Mouse (Mus musculus): Measurements from ENCODE around the gene Ptprg. TPM values are rescaled to one million over a fixed set of nuclear protein-coding genes. Genes with fewer than 3 reads are reported as not detected.

The Ptprg gene
- total and polyA plus RNA-seq, 3 experiments = not detected

DNA sequence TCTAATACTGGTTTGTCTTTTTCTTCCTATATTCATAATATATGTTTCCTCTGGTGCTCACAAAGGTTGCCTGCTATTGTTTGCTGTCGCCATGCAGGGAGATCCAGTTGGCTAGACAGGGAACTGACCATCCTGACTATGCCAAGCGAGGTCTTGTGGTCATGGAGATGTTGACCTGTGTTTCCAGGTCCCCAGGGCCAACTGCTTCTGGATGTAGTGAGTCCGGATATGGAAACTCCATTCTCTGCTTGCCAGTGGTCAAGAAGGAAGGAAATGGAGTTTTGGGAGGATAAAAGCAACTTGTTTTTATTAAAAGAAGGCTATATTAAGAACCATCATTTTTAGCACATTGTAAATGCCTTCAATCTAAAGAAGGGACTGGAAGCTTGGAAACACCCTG is 327.8 kb downstream of the Ptprg start:
- Histone ChIP-seq H3K79me2 (ENCODE audit: control insufficient read depth, insufficient read depth, low read length, poor library complexity) (no peaks in the 10 kb centered on the region), H3K9ac (ENCODE audit: control insufficient read depth, low read depth, low read length, poor library complexity, severe bottlenecking) (no peak overlapping the region), H3K27me3 (ENCODE audit: control insufficient read depth in 1 of 2, insufficient read depth in 2 of 2, low read length in 2 of 2) (no peaks in the 10 kb centered on the region), H3K27ac (ENCODE audit: control insufficient read depth, low read depth, low read length) (no peak overlapping the region), H3K36me3 (ENCODE audit: control insufficient read depth in 1 of 2, insufficient read depth in 2 of 2, low read length in 2 of 2) (no peaks in the 10 kb centered on the region), H3K9me3 (replicated peaks; ENCODE audit: insufficient read depth, low read length) (no peaks in the 10 kb centered on the region), H3K4me3 (ENCODE audit: control insufficient read depth in 1 of 2, insufficient read depth in 1 of 2, low read depth in 2 of 2, low read length in 2 of 2) (no peak overlapping the region), H3K4me1 (ENCODE audit: control insufficient read depth in 1 of 2, insufficient read depth in 2 of 2, low read length in 2 of 2) (no peaks in the 10 kb centered on the region)
- no peak for DNase-seq (ENCODE audit: low read depth, low spot score)
- no peak for TF ChIP-seq GATA1 (IDR thresholded peaks at IDR 0.05; ENCODE audit: low read depth, low read length)
- no peak for TF ChIP-seq ZNF384 (IDR thresholded peaks at IDR 0.05; ENCODE audit: low read depth, low read length)
- no peak for TF ChIP-seq POLR2A (IDR thresholded peaks at IDR 0.05; ENCODE audit: control insufficient read depth in 1 of 2, insufficient read depth in 1 of 2, low read depth in 1 of 2, low read length in 2 of 2, poor library complexity in 1 of 2)
- TF ChIP-seq MXI1 (IDR thresholded peaks at IDR 0.05; ENCODE audit: low read depth, low read length) = no peak
- TF ChIP-seq EP300 (IDR thresholded peaks at IDR 0.05; ENCODE audit: low read depth in 1 of 2, low read length in 2 of 2) = no peak

DNA sequence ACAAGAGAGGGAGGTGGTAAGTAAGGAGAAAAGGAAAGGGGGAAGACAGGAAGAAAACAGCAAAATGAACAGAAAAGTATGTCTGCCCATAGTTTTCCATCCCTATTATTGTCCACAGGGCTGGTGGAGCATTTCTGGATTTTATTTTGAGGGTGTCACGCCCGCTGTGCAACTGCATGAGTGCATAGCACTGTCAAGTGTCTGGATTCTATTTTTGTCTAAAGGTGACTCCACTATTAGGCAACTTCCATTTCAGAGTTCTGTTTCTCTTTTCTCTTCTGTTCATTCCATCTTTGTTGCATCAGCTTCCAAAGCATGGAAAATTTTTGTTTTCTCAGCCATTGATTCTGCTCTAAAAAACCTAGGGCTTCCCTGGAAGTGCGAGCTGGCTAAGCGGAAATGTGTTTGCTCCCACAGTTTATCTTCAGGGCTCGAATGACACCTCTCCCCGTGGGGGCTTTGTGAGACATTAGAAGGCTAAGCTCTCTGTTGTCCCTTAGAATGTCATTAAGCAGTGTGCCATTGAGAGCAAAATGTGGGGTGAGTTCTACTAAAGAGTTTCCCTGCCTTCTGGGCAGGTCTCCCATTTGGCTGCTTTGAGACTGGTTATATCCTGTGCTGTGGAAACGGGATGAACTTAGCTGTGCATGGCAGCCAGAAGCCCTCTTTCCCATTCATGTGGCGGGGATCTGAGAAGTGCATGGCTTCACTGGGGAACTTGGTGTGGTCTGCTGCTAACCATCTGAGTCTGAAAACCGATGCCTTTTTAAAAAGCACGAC is 330.0 kb downstream of the Ptprg start:
- TF ChIP-seq USF2 (IDR thresholded peaks at IDR 0.05; ENCODE audit: borderline replicate concordance in 1 of 2, insufficient read depth in 1 of 2, low read depth in 1 of 2, low read length in 2 of 2) = no peak
- TF ChIP-seq NRF1 (IDR thresholded peaks at IDR 0.05; ENCODE audit: insufficient read depth, low read depth, low read length, poor library complexity, severe bottlenecking) = no peak
- TF ChIP-seq KAT2A (conservative IDR thresholded peaks at IDR 0.05; ENCODE audit: low read depth, low read length) = no peak
- TF ChIP-seq MYC (IDR thresholded peaks at IDR 0.05; ENCODE audit: low read depth, low read length) = no peak
- no peak for TF ChIP-seq USF1 (IDR thresholded peaks at IDR 0.05; ENCODE audit: low read depth, low read length)
- Histone ChIP-seq H3K36me3 (ENCODE audit: control insufficient read depth in 1 of 2, insufficient read depth in 2 of 2, low read length in 2 of 2) (no peaks in the 10 kb centered on the region), H3K27me3 (ENCODE audit: control insufficient read depth in 1 of 2, insufficient read depth in 2 of 2, low read length in 2 of 2) (no peaks in the 10 kb centered on the region)

DNA sequence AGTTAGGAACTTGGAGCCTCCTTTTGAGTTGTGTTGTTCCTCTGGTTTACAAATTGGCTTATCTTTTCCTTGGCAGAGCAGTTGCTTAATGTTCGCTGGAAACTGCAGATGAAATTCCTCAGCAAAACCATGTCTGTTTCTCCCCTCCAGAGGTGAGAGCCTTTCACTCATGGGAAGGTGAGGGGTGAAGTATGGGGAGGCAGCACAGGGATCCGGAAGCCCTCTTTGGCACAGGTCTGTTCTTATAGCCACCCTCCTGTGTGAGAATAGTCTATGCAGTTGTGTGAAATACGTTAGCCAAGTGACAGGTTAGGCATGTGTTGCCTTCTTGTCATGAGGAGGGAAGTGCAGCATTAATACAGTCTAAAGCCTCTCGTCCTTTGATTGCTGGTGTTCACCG is 330.7 kb downstream of the Ptprg start:
- Histone ChIP-seq H3K36me3 (ENCODE audit: control insufficient read depth in 1 of 2, insufficient read depth in 2 of 2, low read length in 2 of 2) (no peaks in the 10 kb centered on the region), H3K9ac (ENCODE audit: control insufficient read depth, low read depth, low read length, poor library complexity, severe bottlenecking) (no peak overlapping the region), H3K27me3 (ENCODE audit: control insufficient read depth in 1 of 2, insufficient read depth in 2 of 2, low read length in 2 of 2) (no peaks in the 10 kb centered on the region), H3K9me3 (replicated peaks; ENCODE audit: insufficient read depth, low read length) (no peaks in the 10 kb centered on the region), H3K4me3 (ENCODE audit: control insufficient read depth in 1 of 2, insufficient read depth in 1 of 2, low read depth in 2 of 2, low read length in 2 of 2) (no peak overlapping the region), H3K27ac (ENCODE audit: control insufficient read depth, low read depth, low read length) (no peak overlapping the region), H3K79me2 (ENCODE audit: control insufficient read depth, insufficient read depth, low read length, poor library complexity) (no peaks in the 10 kb centered on the region), H3K4me1 (ENCODE audit: control insufficient read depth in 1 of 2, insufficient read depth in 2 of 2, low read length in 2 of 2) (no peaks in the 10 kb centered on the region)
- no peak for DNase-seq (ENCODE audit: low read depth, low spot score)
- TF ChIP-seq SMC3 (IDR thresholded peaks at IDR 0.05; ENCODE audit: low read depth, low read length) (no peak), CHD2 (IDR thresholded peaks at IDR 0.05; ENCODE audit: low read length) (no peak)

More for the DNA sequence above, 330.0 kb downstream of the Ptprg start:
- no peak overlapping the region for H3K9ac ChIP-seq (ENCODE audit: control insufficient read depth, low read depth, low read length, poor library complexity, severe bottlenecking)
- H3K79me2 ChIP-seq (ENCODE audit: control insufficient read depth, insufficient read depth, low read length, poor library complexity) = no peaks in the 10 kb centered on the region
- H3K4me3 ChIP-seq (ENCODE audit: control insufficient read depth in 1 of 2, insufficient read depth in 1 of 2, low read depth in 2 of 2, low read length in 2 of 2) = no peak overlapping the region
- H3K4me1 ChIP-seq (ENCODE audit: control insufficient read depth in 1 of 2, insufficient read depth in 2 of 2, low read length in 2 of 2) = no peaks in the 10 kb centered on the region
- H3K27ac ChIP-seq (ENCODE audit: control insufficient read depth, low read depth, low read length) = no peak overlapping the region
- no peak for DNase-seq (ENCODE audit: low read depth, low spot score)
- H3K9me3 ChIP-seq (replicated peaks; ENCODE audit: insufficient read depth, low read length) = no peaks in the 10 kb centered on the region
